ENCODE assay signal across 19 mouse cellular contexts in the genomic region with DNA sequence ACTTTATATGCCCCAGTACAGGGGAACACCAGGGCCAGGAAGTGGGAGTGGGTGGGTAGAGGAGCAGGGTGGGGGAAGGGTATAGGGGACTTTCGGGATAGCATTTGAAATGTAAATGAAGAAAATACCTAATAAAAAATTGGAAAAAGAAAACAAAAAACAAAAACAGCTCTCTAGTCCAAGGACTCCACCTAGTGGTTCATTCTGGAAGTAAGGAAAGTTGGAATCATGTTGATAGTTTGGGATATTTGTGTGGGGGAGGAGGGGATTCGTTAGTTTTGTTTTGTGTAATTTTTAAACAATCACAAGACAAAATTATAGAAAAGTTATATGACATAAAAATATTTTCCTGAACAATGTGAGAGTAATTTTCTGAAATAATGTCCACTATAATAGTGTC. TPM values are rescaled to one million over a fixed set of nuclear protein-coding genes. Genes with fewer than 3 reads are reported as not detected.
A peak's percentile ranks its signal among the peaks of the same experiment; 100 is the strongest.
DNase-seq lines count a peak whose midpoint lies in the region; ATAC-seq and TF ChIP-seq lines count a peak whose summit lies in the region.
"Not testable (repeated sequence)": the region's sequence is repeated elsewhere in the genome, so short reads cannot be mapped to it uniquely, and the experiment has no call there.
"Had no signal": no experiment of that assay in that cellular context is flagged by ENCODE, and none has a peak within 500 bp of the region (broad histone marks: within the 10 kb centered on the region; RNA-seq: fewer than 3 reads in every experiment).

No protein-coding gene starts in this region.

- not testable (repeated sequence) for H3K4me3 ChIP-seq in hindbrain, embryonic 11.5 days (ENCODE audit: low read depth, low read length); layer of hippocampus, adult 2 months

- not testable (repeated sequence) for H3K27ac ChIP-seq in hindbrain, embryonic 11.5 days (ENCODE audit: low read depth, low read length); layer of hippocampus, adult 2 months

- DNase-seq in A20 (ENCODE audit: low read depth, low spot score): peak; percentile 19
- peak; percentile 11 for DNase-seq in Muller cell, postnatal 12 days (ENCODE audit: inconsistent ontology term)
- DNase-seq in c-Kit-positive CD71-positive TER-119-negative erythroid progenitor cells, embryonic 14.5 days (ENCODE audit: low read depth): peak; percentile 45
- DNase-seq in embryo, embryonic 9.5 days (ENCODE audit: extremely low spot score): peak; percentile 31
- DNase-seq in hindbrain, embryonic 11.5 days (ENCODE audit: low spot score): peak; percentile 64
- peak in 1 of 2 experiments; percentile 56 for DNase-seq in layer of hippocampus, adult 2 months (ENCODE audit: low spot score in 2 of 2)
- DNase-seq in lung, postnatal 10 days: peak; percentile 51
- DNase-seq in naive thymus-derived CD4-positive, alpha-beta T cell, adult 2 months (ENCODE audit: low read depth): peak; percentile 49

- peak; percentile 91 for TF ChIP-seq CTCF in layer of hippocampus, adult 2 months (conservative IDR thresholded peaks at IDR 0.05)

- not testable (repeated sequence) for H3K9ac ChIP-seq in hindbrain, embryonic 11.5 days (ENCODE audit: low read depth, low read length)

- WGBS in hindbrain, embryonic 11.5 days: 15% methylated on average over 2 of the region's 2 CpGs

- H3K36me3 ChIP-seq in hindbrain, embryonic 11.5 days (ENCODE audit: control insufficient read depth, insufficient read depth, low read length): not testable (repeated sequence)

- not testable (repeated sequence) for H3K4me1 ChIP-seq in hindbrain, embryonic 11.5 days (replicated peaks; ENCODE audit: control insufficient read depth, insufficient read depth, low read length)

- not testable (repeated sequence) for H3K4me2 ChIP-seq in hindbrain, embryonic 11.5 days (replicated peaks; ENCODE audit: low read depth, low read length)

- H3K27me3 ChIP-seq in hindbrain, embryonic 11.5 days (ENCODE audit: control insufficient read depth, insufficient read depth, low read length): not testable (repeated sequence)

- not testable (repeated sequence) for H3K9me3 ChIP-seq in hindbrain, embryonic 11.5 days (ENCODE audit: control insufficient read depth, low read length)

- not testable (repeated sequence) for ATAC-seq in hindbrain, embryonic 11.5 days (ENCODE audit: low FRiP score)

RNA-seq across cellular contexts. Expression of a gene that starts 3.4 kb away (rescaled TPM):
- polyA plus RNA-seq in hindbrain, embryonic 11.5 days (2014; fragmentation: Nextera tagmentation; extraction: Ambion mirVana): 230 and 234 TPM in 2 replicates
- total RNA-seq in layer of hippocampus, adult 2 months (2021): 10 to 100 TPM; 33.0 to 33.8 TPM

RNA-seq across cellular contexts. Expression of a gene that starts 12.0 kb away (rescaled TPM):
- not detected in 2 replicates for polyA plus RNA-seq in hindbrain, embryonic 11.5 days (2014; fragmentation: Nextera tagmentation; extraction: Ambion mirVana)
- not detected for total RNA-seq in layer of hippocampus, adult 2 months (2021)
- total RNA-seq: adrenal gland, adult 8-10 months; granulocyte monocyte progenitor cell, adult 5-6 weeks; layer of hippocampus, postnatal 25 days; left cerebral cortex, postnatal 36 days had no signal
- polyA plus RNA-seq: C2C12; forebrain, embryonic 12.5 days; heart, embryonic 15.5 days; hindbrain, embryonic 12.5 days; liver, embryonic 12.5 days; neural tube, embryonic 13.5 days; urinary bladder, adult 2 months had no signal

RNA-seq across cellular contexts. Expression of a gene that starts 24.1 kb away (rescaled TPM):
- polyA plus RNA-seq in hindbrain, embryonic 11.5 days (2014; fragmentation: Nextera tagmentation; extraction: Ambion mirVana): 88.2 and 90.4 TPM in 2 replicates
- 10 to 100 TPM; 50.6 to 57.3 TPM for total RNA-seq in layer of hippocampus, adult 2 months (2021)

RNA-seq across cellular contexts. Expression of a gene that starts 54.0 kb away (rescaled TPM):
- 20.4 and 30.4 TPM in 2 replicates for polyA plus RNA-seq in hindbrain, embryonic 11.5 days (2014; fragmentation: Nextera tagmentation; extraction: Ambion mirVana)
- 10 to 100 TPM; 14.2 to 14.6 TPM for total RNA-seq in layer of hippocampus, adult 2 months (2021)
